Mouse (Mus musculus) G1E-ER4 (cell line): ENCODE data around the gene Itga11. TPM values are rescaled to one million over a fixed set of nuclear protein-coding genes. Genes with fewer than 3 reads are reported as not detected.

Source experiments
- GATA1 ChIP-seq: IDR thresholded peaks from one replicate; pipeline ENCODE4 v1.8.0; 2012; ENCODE audit warnings: low read length, inconsistent platforms
- polyA plus RNA-seq: library from polyadenylated mRNA; stranded (reverse); fragments of >175 nt; gene quantifications from 2 replicates; pipeline ENCODE4 v1.2.3, GENCODE M21; 2012

Itga11 gene
- not detected in 2 replicates for polyA plus RNA-seq

DNA sequence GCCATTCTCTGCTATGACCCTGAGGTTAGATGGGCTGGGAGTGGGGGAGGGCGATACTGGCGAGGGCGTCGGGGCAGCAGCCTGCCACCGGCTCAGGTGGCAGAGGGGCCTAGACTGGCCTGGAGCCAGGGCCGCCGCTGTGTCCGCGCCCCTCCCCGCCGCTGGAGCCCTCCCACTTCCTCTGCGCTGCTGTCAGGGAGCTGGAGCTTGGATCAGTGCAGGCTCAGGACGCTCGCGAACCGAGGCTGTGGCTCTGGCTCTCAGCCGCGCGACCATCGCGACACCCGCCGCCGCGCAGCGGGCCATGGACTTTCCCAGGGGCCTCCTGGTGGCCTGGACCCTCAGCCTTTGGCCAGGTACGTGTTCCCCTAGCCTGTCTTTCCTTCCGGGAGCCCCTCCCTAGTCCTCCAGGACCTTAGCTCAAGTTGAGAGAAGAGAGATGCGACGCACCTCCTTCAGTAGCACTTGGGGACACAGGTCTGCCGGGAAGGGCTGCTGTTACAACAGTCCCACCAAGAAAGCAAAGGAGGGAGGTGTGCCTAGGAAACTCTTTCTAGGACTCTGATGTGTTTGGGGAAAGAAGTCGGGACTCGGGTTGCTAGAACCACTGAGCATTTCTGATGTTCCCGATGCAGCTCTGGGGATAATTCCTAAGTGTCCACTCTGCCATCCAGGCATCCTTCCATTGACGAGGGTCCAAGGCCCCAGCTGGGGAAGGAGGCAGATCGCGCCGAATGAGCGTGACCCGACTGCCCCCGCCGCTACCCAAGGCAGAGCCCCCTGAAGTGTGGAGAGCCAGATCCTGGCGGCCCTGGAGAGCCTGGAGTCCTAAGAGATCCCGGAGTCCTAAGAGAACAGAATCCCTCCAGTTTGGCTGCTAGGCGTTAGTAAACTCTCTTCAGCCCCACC lies at the start of gene Itga11:
Gene Itga11 (plus strand): TSS at position 186 of the 909 bp plus-strand sequence.
- no peak for TF ChIP-seq GATA1

DNA sequence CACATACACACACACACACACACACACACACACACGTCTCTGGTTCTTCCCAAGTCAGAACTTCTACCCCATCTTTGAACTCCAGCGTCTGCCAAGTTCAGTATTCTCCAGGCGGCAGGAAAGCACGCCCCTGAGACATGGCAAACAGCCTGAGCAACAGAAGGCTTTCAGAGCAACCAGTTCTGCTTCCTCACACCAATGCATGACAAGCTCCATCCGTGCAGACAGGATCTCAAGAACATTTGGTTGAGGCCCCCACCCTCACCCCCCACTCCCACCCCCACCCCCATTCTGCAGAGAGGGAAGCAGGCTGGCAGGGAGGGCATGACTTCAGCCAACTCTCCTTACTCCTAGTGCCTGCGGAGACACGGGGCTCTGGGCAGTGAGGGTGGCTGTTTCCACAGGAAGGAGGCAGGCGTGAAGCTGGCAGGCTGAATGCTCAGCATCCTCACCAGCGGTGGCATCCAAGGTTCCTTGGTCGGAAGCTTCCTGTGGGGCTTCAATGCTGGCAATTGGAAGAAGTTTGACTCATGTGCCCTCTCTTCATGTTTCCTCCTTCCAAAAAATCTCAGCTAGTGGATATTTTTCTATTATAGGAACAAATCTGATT lies 46.9 kb upstream of the Itga11 start:
- no peak for TF ChIP-seq GATA1

DNA sequence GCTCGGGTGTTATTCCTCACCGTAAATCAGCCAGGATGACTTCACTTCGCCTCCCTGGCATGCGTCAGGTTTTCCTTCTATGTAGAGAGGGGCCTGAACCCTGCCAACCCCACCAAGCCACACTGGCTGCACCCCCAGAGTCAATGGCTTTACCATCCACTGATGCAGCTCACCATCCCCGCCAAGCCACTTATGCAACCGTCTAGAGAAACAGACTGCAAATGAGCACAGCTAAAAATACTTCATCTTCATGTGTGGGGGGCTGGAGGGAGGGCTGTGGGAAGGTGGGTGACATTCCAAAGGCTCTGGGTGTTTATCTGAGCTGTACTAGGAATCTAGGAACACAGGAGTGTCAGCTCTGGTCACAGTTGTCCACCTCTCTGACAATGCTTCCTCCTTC lies 45.2 kb upstream of the Itga11 start:
- no peak for TF ChIP-seq GATA1

DNA sequence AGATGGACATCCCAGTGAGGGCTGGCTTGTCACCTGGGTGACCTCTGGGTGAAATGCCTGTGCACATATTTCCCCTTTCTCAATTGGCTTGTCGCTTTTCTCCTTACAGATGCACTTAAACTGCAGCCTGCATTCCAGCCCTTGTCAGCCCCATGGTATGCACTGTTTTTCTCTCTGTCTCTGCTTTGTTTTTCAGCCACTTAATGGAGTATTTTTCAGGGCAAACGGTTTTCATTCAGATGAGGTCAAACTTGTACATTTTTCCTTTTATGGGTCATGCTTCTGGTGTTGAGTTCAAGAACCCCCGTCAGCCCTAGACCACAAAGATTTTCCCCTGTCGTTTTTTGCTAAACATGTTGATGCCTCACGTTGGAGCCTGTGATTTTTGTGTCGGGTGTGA lies 39.6 kb upstream of the Itga11 start:
- no peak for TF ChIP-seq GATA1

DNA sequence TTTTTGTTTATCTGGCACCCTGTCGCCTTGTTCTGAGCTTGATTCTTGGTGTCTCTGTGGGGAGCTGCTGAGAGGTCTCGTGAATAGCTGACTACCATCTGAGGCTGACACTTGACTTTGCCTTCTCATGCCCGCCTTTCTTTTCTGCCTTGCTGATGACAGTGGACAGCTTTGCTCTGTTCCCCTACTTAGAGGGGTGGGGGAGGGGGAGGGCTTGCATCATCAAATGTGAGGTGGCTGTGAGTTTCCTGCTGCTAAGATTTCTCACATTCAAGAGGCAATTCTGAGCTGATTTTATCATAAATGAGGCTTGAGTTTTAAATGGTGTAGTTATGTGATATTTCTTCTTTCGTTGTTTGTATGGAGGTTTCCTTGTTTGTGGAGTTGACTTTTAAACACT lies 37.9 kb upstream of the Itga11 start:
- no peak for TF ChIP-seq GATA1

DNA sequence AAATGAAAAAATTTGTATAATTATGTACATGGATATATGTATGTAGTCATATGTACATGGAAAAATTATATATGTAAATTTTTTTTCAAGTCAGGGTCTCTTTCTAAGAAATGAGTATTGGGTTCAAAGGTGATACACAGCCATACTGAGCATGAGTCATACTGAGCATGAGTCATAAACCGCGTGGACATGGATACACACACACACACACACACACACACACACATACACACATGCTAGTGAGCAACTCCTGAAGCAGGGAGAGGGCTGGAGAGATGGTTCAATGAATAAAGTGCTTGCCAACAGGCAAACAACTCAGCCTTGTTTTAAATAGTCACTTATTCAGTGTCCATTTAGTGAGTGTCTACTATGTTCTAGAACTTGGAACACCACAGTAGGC lies 37.4 kb upstream of the Itga11 start:
- TF ChIP-seq GATA1 = no peak

DNA sequence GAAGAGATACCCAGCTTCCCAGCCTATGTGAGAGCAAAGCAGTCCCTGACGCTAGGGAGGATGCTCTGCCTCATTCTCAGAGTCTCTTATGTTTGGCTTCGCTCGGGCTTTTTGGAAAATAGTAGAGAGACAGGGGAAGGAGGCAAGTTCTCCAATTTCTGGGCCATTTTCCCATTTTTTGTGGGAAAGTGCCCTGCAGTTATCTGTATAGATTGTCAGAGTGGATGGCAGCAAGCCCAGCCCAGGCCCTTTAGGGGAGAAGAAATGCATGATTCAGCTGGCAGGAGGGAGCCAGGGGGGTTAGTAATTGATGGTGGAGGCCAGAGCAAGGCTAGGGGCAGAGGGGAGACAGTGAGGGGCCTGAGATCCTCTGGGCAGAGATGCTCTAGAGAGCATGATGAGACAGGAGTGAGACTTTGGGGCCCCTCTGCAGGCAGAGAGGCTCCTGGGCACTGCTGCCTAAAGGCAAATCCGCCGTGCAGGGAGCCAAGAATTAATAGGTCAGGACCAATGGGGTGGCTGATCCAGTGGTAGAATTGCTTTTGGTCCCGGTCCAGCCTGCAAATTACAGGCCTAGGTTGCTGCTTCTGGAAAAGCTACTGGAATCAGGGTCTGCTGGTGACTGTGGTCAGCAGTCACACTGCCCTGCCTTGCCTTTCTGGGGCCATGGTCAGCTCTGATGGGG lies 31.8 kb upstream of the Itga11 start:
- no peak for TF ChIP-seq GATA1

DNA sequence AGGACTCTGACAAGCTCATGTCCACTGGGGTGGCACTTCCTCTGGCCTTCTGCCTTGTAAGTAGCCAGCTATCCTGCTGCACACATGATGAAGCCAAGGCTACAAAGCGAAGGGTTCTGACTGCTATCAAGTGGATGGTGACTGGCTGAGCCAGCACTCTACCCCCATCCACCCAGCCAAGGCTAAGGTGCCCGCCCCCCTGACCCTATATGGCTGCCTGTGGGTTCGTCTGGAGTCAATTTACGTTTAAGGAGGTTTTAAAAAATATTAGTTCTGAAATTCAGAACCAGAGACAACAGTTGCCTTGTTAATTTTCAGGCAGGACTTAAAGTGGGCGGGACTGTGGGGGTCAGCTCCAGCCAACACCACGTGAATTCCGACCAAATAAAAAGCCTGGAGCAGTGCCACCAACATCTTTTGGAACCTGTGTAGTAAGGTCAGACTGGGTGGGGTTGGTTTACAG lies 30.9 kb upstream of the Itga11 start:
- no peak for TF ChIP-seq GATA1

DNA sequence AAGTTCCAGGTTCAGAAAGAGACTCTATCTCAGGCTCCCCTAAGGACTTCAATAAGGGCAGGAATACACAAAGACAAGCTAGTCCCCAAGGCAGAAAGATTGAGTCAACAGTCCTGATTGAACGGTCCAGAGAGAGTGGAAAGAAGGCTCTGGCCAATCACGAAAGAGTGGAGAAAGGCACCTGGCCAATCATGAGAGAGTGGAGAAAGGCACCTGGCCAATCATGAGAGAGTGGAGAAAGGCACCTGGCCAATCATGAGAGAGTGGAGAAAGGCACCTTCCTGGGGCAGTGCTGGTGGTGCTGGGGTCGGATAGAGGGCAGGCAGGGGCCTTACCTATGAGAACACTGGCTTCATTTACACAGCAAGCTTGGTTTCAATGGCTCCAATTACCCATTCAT lies 28.2 kb upstream of the Itga11 start:
- TF ChIP-seq GATA1 = no peak

DNA sequence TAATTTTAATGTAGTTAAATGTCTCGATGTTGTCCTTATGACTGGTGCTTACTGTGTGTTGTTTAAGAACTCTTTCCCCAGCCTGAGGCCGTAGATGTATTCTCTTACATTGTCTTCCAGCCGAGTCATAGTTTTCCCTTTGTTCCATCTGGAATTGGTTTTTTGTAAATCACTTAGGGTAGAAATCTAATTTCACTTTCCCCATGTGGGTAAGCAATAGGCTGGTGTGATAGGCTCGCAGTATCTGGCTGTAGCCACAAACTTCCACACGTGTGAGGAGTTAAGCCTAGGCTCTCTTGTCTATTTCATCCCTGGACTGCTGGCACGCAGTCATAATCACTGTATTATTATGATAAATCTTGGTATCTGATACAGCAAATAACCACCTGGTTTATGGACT lies 26.9 kb upstream of the Itga11 start:
- no peak for TF ChIP-seq GATA1

DNA sequence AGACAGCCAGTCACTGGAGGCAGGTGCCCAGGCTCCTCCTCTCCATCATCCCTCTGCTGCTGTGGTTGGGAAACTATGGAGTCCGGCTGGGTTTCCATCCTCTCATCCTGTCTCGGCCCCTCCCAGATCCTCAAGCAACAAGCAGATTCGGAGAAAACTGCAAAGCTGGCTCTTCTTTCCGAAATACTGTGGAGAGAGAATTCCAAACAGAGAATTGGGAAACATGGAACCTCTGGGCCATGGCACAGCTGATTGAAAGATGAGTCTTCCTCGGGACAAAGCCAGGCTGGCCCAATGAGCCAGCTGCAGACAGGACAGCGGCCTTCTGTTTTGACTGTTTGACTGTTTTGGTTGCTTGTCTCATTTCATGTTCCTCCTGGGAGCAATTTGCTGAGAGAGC lies 23.3 kb upstream of the Itga11 start:
- no peak for TF ChIP-seq GATA1

DNA sequence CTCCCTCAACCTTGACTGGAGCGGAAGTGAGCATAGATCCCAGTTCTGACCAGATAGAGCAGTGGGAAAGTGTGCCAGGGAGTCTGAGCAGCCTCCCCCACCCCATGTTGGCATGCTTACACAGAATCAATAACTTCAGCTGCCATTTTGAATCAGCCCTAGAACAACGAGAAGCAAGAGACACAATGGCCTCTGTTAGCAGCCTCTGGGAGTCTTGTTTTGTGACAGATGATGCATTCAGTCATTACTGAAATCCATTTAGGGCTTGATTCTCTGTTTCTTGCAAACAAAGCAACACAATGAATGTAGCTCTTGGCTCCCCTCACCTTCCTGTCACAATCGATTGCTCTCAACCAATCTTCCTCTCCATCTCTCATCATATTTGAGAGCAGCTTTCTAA lies 19.6 kb upstream of the Itga11 start:
- no peak for TF ChIP-seq GATA1

DNA sequence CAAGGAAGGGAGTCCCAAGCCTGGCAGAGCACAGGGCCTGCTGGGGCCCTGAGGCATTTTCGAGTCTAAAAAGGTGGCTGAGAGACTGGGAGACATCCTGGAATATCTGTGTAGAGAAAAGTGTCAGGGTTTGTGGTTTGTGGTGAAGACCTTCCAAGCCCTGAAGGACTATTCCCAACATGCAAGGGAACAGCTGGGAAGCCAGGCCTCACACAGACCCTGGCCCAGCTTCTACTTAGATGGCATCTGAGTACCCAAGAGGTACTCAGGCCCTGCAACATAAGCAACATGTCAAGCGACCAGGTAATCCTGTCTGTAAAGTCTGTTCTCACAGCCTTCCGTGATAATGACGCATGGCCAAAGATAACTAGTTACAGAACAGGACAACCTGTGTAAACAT lies 18.6 kb upstream of the Itga11 start:
- no peak for TF ChIP-seq GATA1

DNA sequence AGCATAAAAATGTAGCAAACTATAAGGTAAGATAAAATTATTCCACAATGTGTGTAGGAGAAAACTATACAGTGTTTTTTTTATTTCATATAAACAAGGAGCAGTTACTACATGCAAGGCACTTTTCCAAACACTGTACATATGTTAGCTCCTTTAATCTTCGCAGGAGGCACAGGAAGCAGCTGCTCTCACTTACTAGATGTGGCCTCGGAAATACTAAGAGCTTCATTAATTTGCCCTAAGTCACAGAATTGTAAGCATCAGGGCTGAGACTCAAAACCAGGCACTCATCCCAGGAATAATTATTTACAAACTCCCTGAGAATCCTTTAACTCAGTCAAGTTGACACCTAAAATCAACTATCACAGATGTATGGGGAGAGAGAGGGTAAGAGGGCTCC lies 14.2 kb upstream of the Itga11 start:
- no peak for TF ChIP-seq GATA1

DNA sequence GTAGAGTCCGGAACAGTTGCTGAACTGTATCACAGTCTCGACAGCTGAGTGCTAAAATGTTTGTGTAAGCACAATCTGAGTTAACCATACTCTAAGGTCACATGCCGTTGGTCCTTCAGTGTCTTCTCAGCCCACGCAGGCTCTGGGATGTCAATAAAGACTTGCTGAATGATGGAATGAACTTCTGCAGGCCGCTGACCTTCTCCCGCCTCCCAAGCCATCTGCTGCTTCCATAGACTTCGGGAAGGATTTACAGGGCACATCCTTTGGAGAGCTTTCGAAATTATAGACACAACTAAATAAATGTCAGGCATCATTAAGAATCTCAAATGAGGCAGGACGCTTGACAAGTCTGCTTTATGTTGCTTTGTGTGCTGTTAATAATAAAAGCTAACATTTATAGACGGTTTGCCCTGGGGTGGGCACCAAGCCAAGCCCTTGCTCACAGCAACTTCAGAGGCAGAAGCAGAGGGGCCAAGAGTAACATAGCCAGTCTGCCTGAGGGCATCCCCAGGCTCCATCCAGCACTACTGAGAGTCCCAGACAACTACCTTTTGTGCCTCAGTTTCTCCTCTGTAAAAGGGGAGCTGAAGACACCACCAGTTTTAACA lies 13.4 kb upstream of the Itga11 start:
- no peak for TF ChIP-seq GATA1

DNA sequence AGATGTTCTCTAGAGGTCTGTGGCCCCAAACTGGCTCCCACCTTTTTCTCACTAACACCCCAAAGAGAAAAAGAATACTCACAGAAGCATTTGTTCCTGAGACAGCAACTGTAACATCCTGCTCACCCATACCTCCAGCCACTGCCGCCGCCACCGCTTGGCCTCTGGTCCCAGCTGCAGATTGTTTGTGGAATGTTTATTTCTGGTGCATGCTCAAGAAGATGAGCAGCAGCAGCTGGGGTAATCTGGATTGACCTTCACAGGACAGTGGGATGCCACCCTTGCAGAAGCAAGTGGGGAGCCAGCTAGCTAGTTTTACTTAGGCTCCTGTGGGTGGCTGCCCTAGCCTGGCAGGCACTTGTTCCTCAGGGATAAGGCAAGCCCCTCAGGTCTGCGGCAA lies 11.7 kb upstream of the Itga11 start:
- no peak for TF ChIP-seq GATA1

DNA sequence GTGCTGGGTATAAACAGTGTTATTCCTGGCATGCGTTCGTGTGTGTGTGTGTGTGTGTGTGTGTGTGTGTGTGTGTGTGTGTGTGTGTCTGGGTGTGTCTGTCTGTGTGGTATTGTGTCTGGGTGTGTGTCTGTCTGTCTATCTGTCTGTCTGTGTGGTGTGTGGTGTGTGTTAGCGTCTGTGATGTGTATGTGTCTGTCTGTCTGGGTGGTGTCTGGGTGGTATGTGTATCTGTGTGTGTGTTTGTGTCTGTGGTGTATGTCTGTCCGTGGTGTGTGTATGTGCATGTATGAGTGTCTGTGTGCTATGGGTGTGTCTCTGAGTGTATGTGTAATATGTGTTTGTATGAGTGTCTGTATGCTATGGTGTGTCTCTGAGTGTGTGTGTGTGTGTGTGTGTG lies 9.1 kb upstream of the Itga11 start:
- TF ChIP-seq GATA1 = no peak
